8 mouse cellular contexts compared by ENCODE assay signal in genomic region chr1:23762782-23763630, GRCm38 (mm10). TPM values are rescaled to one million over a fixed set of nuclear protein-coding genes. Genes with fewer than 3 reads are reported as not detected.
DNase-seq lines count a peak whose midpoint lies in the region; ATAC-seq and TF ChIP-seq lines count a peak whose summit lies in the region.

No protein-coding gene starts in this region.

- peaks cover 38% of the 10 kb centered on the region for H3K27me3 ChIP-seq in hindbrain, embryonic 12.5 days
- H3K27me3 ChIP-seq in lung, postnatal 0 days (replicated peaks; ENCODE audit: insufficient read depth, low read length) = peaks cover 10% of the 10 kb centered on the region; the same call in 1 of the 2 replicates

- H3K4me3 ChIP-seq in hindbrain, embryonic 12.5 days = peak overlapping the region; percentile 53
- peak overlapping the region; percentile 46 for H3K4me3 ChIP-seq in lung, postnatal 0 days (ENCODE audit: low read depth, low read length)

- H3K36me3 ChIP-seq in hindbrain, embryonic 12.5 days = no peaks in the 10 kb centered on the region
- no peaks in the 10 kb centered on the region for H3K36me3 ChIP-seq in lung, postnatal 0 days (ENCODE audit: insufficient read depth, low read length)

- H3K9me3 ChIP-seq in hindbrain, embryonic 12.5 days (replicated peaks) = no peaks in the 10 kb centered on the region
- no peaks in the 10 kb centered on the region for H3K9me3 ChIP-seq in lung, postnatal 0 days (ENCODE audit: low read length)

- H3K27ac ChIP-seq in hindbrain, embryonic 12.5 days = peak overlapping the region; percentile 35; the same call in 1 of the 2 replicates
- H3K27ac ChIP-seq in lung, postnatal 0 days (ENCODE audit: low read length) = no peak overlapping the region

- WGBS in hindbrain, embryonic 12.5 days = 1% methylated on average over 65 of the region's 65 CpGs
- WGBS in lung, postnatal 0 days = 2% methylated on average over 65 of the region's 65 CpGs

- H3K4me1 ChIP-seq in hindbrain, embryonic 12.5 days = peaks cover 8% of the 10 kb centered on the region
- H3K4me1 ChIP-seq in lung, postnatal 0 days (ENCODE audit: insufficient read depth, low read depth, low read length) = no peaks in the 10 kb centered on the region

- TF ChIP-seq EP300 in lung, postnatal 0 days (IDR thresholded peaks at IDR 0.05) = no peak

- peak; percentile 98 for TF ChIP-seq CTCF in lung, postnatal 0 days (IDR thresholded peaks at IDR 0.05)

- peak; percentile 92 for ATAC-seq in hindbrain, embryonic 12.5 days (ENCODE audit: low FRiP score)
- peak; percentile 87 for ATAC-seq in lung, postnatal 0 days

- H3K9ac ChIP-seq in hindbrain, embryonic 12.5 days = peak overlapping the region; percentile 64
- no peak overlapping the region for H3K9ac ChIP-seq in lung, postnatal 0 days (replicated peaks; ENCODE audit: low read depth)

- DNase-seq in Muller cell, postnatal 12 days (ENCODE audit: inconsistent ontology term) = peak; percentile 89
- DNase-seq in cerebellum, postnatal 10 days = peak; percentile 99 to 100
- DNase-seq in frontal cortex, postnatal 10 days (ENCODE audit: low spot score in 2 of 2) = peak; percentile 78 to 94
- DNase-seq in layer of hippocampus, postnatal 10 days (ENCODE audit: low spot score in 2 of 2) = peak; percentile 99
- DNase-seq in lung, postnatal 0 days (ENCODE audit: low spot score) = peak; percentile 82
- DNase-seq in retina, adult 2 months (ENCODE audit: low read depth, low spot score) = peak; percentile 71
- DNase-seq in thymus, postnatal 25 days = peak; percentile 73

- H3K4me2 ChIP-seq in hindbrain, embryonic 12.5 days (replicated peaks) = peak overlapping the region; percentile 89
- peak overlapping the region; percentile 77 for H3K4me2 ChIP-seq in lung, postnatal 0 days (replicated peaks; ENCODE audit: low read depth, low read length)

RNA-seq across cellular contexts. Expression of gene B3gat2, which starts 1.5 kb away (rescaled TPM):
- 3.8 and 4.0 TPM in 2 replicates for polyA plus RNA-seq in hindbrain, embryonic 12.5 days (2016; fragmentation: Nextera tagmentation; extraction: Ambion mirVana)
- 10 to 100 TPM; 19.9 to 22.8 TPM for total RNA-seq in layer of hippocampus, postnatal 10 days (2021)
- polyA plus RNA-seq in lung, postnatal 0 days (2015; fragmentation: Nextera tagmentation; extraction: Ambion mirVana) = 0.24 and 0.31 TPM in 2 replicates
